Comparison of ENCODE assay signal across 10 mouse cellular contexts in genomic region chr11:117309918-117310287, GRCm38 (mm10).
DNase-seq lines count a peak whose midpoint lies in the region; ATAC-seq and TF ChIP-seq lines count a peak whose summit lies in the region.
"Had no signal": no experiment of that assay in that cellular context is flagged by ENCODE, and none has a peak within 500 bp of the region (broad histone marks: within the 10 kb centered on the region; RNA-seq: fewer than 3 reads in every experiment).

No protein-coding gene starts in this region.

- peak overlapping the region; percentile 55 for H3ac ChIP-seq in C2C12 (ENCODE audit: control insufficient read depth, insufficient read length, low read depth)

- H3K79me3 ChIP-seq in C2C12 (ENCODE audit: low read depth), result peaks cover 87% of the 10 kb centered on the region

- intact Hi-C loops in heart, postnatal 36 days (cut with DNase I), result loop anchor here (5.0 kb wide), 1 partner anchor 233 kb away; no protein-coding TSS in a partner anchor

- 80% methylated on average over 3 of the region's 3 CpGs for WGBS in forebrain, embryonic 14.5 days
- 80% methylated on average over 3 of the region's 3 CpGs for WGBS in forebrain, embryonic 12.5 days
- 62% methylated on average over 3 of the region's 3 CpGs for WGBS in embryonic facial prominence, embryonic 15.5 days

- peaks cover 32% of the 10 kb centered on the region for H3K4me1 ChIP-seq in forebrain, embryonic 14.5 days (ENCODE audit: control insufficient read depth, insufficient read depth, low read length)
- H3K4me1 ChIP-seq in forebrain, embryonic 12.5 days, result peaks cover 59% of the 10 kb centered on the region
- peaks cover 98% of the 10 kb centered on the region for H3K4me1 ChIP-seq in embryonic facial prominence, embryonic 15.5 days

- H3K4me3 ChIP-seq in forebrain, embryonic 14.5 days (ENCODE audit: low read depth, low read length), result no peak overlapping the region
- no peak overlapping the region for H3K4me3 ChIP-seq in forebrain, embryonic 12.5 days (replicated peaks)
- no peak overlapping the region for H3K4me3 ChIP-seq in C2C12 (ENCODE audit: insufficient read depth, poor library complexity, severe bottlenecking)
- no peak overlapping the region for H3K4me3 ChIP-seq in embryonic facial prominence, embryonic 15.5 days (replicated peaks)

- DNase-seq in forebrain, embryonic 14.5 days (ENCODE audit: low spot score), result no peak
- peak; percentile 66 to 67 for DNase-seq in heart, postnatal 36 days
- DNase-seq in layer of hippocampus, postnatal 36 days, result no peak
- DNase-seq in lung, postnatal 10 days, result no peak
- DNase-seq: cerebellum, adult 9-10 months had no signal

- no peaks in the 10 kb centered on the region for H3K27me3 ChIP-seq in forebrain, embryonic 14.5 days (replicated peaks; ENCODE audit: control insufficient read depth, insufficient read depth, low read length)
- H3K27me3 ChIP-seq in forebrain, embryonic 12.5 days, result no peaks in the 10 kb centered on the region
- H3K27me3 ChIP-seq in C2C12 (ENCODE audit: control insufficient read depth, insufficient read depth, insufficient read length), result no peaks in the 10 kb centered on the region
- no peaks in the 10 kb centered on the region for H3K27me3 ChIP-seq in embryonic facial prominence, embryonic 15.5 days

- no peaks in the 10 kb centered on the region for H3K9me3 ChIP-seq in forebrain, embryonic 14.5 days (replicated peaks; ENCODE audit: control insufficient read depth, low read length)
- H3K9me3 ChIP-seq in forebrain, embryonic 12.5 days, result no peaks in the 10 kb centered on the region
- H3K9me3 ChIP-seq in embryonic facial prominence, embryonic 15.5 days (replicated peaks), result no peaks in the 10 kb centered on the region

- H3K9ac ChIP-seq in forebrain, embryonic 14.5 days (ENCODE audit: low read length), result no peak overlapping the region
- H3K9ac ChIP-seq in forebrain, embryonic 12.5 days, result no peak overlapping the region
- H3K9ac ChIP-seq in embryonic facial prominence, embryonic 15.5 days, result no peak overlapping the region

- H3K79me2 ChIP-seq in C2C12 (ENCODE audit: control insufficient read depth, insufficient read depth), result peaks cover 100% of the 10 kb centered on the region

- H3K4me2 ChIP-seq in forebrain, embryonic 14.5 days (ENCODE audit: low read length), result no peak overlapping the region
- no peak overlapping the region for H3K4me2 ChIP-seq in forebrain, embryonic 12.5 days
- no peak overlapping the region for H3K4me2 ChIP-seq in embryonic facial prominence, embryonic 15.5 days (replicated peaks)

- ATAC-seq in forebrain, embryonic 14.5 days, result no peak
- ATAC-seq in forebrain, embryonic 12.5 days (ENCODE audit: low FRiP score), result no peak
- no peak for ATAC-seq in embryonic facial prominence, embryonic 15.5 days (ENCODE audit: insufficient number of reproducible peaks, low FRiP score, low TSS enrichment, low read depth)
- ATAC-seq in megakaryocyte-erythroid progenitor cell, adult 5-6 weeks (replicated peaks; ENCODE audit: low FRiP score, low TSS enrichment, poor library complexity, severe bottlenecking), result no peak

- TF ChIP-seq CTCF in C2C12 (IDR thresholded peaks at IDR 0.05; ENCODE audit: control insufficient read depth, insufficient read depth, insufficient read length), result no peak

- no peaks in the 10 kb centered on the region for H3K36me3 ChIP-seq in forebrain, embryonic 14.5 days (ENCODE audit: control insufficient read depth, insufficient read depth, low read length)
- H3K36me3 ChIP-seq in forebrain, embryonic 12.5 days (replicated peaks), result no peaks in the 10 kb centered on the region
- peaks cover 16% of the 10 kb centered on the region for H3K36me3 ChIP-seq in C2C12 (ENCODE audit: control insufficient read depth, insufficient read depth)
- H3K36me3 ChIP-seq in embryonic facial prominence, embryonic 15.5 days, result 0 out of 2 replicates have a peak, but pooled peaks cover 3% of the 10 kb centered on the region

- 0 out of 2 replicates have a peak overlapping the region, but pooled peaks have one; percentile 68 for H3K27ac ChIP-seq in forebrain, embryonic 14.5 days (ENCODE audit: low read depth, low read length)
- H3K27ac ChIP-seq in forebrain, embryonic 12.5 days, result no peak overlapping the region
- H3K27ac ChIP-seq in embryonic facial prominence, embryonic 15.5 days (replicated peaks), result peak overlapping the region; percentile 77
- H3K27ac ChIP-seq: macrophage had no signal

TF ChIP-seq in C2C12, 6 proteins besides CTCF, POLR2A, EP300 and RAD21:
- TF ChIP-seq USF1 (IDR thresholded peaks at IDR 0.05; ENCODE audit: low read depth) (no peak), MAX (IDR thresholded peaks at IDR 0.05) (no peak), CEBPB (IDR thresholded peaks at IDR 0.05; ENCODE audit: low read depth) (no peak), MYOD1 (IDR thresholded peaks at IDR 0.05; ENCODE audit: control insufficient read depth, insufficient read length, low read depth) (no peak), MYOG (IDR thresholded peaks at IDR 0.05; ENCODE audit: control insufficient read depth, extremely low read depth, insufficient read length) (no peak), FOSL1 (IDR thresholded peaks at IDR 0.05; ENCODE audit: insufficient read depth, low read length, poor library complexity, severe bottlenecking) (no peak)

Comparison
In these comparisons a context has a peak if more than half of its experiments do, and no peak if none do; other contexts are left out.
1. DNase-seq: peak in heart, postnatal 36 days (2 of 2); none in forebrain, embryonic 14.5 days (single experiment), layer of hippocampus, postnatal 36 days (0 of 2) and lung, postnatal 10 days (single experiment).